Mouse (Mus musculus) cortical plate, adult 2 months (tissue): ENCODE measurements at regions not wholly inside any gene's neighbourhood (a gene's known extent, or its start where the extent isn't known, plus 50 kb on each side); places are given as distances from the start of the nearest gene placed in this dataset.

Experiments
- H3K27ac ChIP-seq: fragments of 200-500 bp; 2 replicates; pipeline ENCODE4 v1.5.1; 2012; ENCODE audit warnings: low read length, control low read depth, inconsistent platforms; ENCODE audit not compliant: insufficient read depth
- H3K4me1 ChIP-seq: fragments of 200-500 bp; 2 replicates; pipeline ENCODE4 v1.6.1; 2011; ENCODE audit warnings: low read length; ENCODE audit not compliant: control insufficient read depth, insufficient read depth
- H3K4me3 ChIP-seq: fragments of 200-500 bp; 2 replicates; pipeline ENCODE4 v1.5.1; 2011; ENCODE audit warnings: mild to moderate bottlenecking, low read length, control low read depth; ENCODE audit not compliant: insufficient read depth
- CTCF ChIP-seq: fragments of 200-500 bp; IDR thresholded peaks from 2 replicates; pipeline ENCODE4 v1.5.1; 2011; ENCODE audit warnings: mild to moderate bottlenecking, control low read depth, low read length; ENCODE audit not compliant: insufficient read depth; ENCODE audit errors: extremely low read depth
- POLR2A ChIP-seq: fragments of 200-500 bp; IDR thresholded peaks from 2 replicates; pipeline ENCODE4 v1.6.1; 2011; ENCODE audit warnings: mild to moderate bottlenecking, low read length, control low read depth; ENCODE audit not compliant: insufficient read depth; ENCODE audit errors: extremely low read depth

GRCm38 (mm10) chr9:41600778-41601177 lies 439.3 kb upstream of the Ubash3b start:
- peak overlapping the region; percentile 48; the same call in 1 of the 2 replicates for H3K27ac ChIP-seq
- H3K4me3 ChIP-seq = no peak overlapping the region
- H3K4me1 ChIP-seq = peaks cover 9% of the 10 kb centered on the region
- TF ChIP-seq CTCF (no peak), POLR2A (no peak)

GRCm38 (mm10) chr9:41599874-41600273 lies 438.4 kb upstream of the Ubash3b start:
- H3K4me1 ChIP-seq = peaks cover 8% of the 10 kb centered on the region
- H3K4me3 ChIP-seq = no peak overlapping the region
- no peak overlapping the region for H3K27ac ChIP-seq
- TF ChIP-seq POLR2A = no peak
- no peak for TF ChIP-seq CTCF

GRCm38 (mm10) chr9:41595749-41596148 lies 434.3 kb upstream of the Ubash3b start:
- H3K4me3 ChIP-seq = no peak overlapping the region
- TF ChIP-seq CTCF (no peak), POLR2A (no peak)
- H3K27ac ChIP-seq = no peak overlapping the region
- H3K4me1 ChIP-seq = peaks cover 9% of the 10 kb centered on the region

DNA sequence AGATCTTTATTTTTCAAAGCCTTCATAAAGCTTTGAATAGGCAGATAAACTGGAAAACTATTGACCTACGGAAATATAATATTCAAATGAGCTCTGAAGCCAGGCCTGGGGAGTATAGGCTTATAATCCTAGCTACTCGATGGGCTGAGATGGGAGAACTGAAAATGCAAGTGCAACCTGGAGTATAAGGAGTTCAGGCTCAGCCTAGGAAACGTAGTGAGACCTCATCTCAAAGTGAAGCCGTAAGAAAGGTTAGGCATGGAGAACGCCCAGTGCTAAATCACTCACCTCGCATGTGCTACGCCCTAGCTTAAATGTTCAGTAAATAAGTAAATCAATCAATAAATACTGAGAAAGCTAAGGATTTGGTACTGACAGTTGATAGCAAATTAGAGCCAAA lies 432.5 kb upstream of the Ubash3b start:
- Histone ChIP-seq H3K4me3 (no peak overlapping the region), H3K27ac (no peak overlapping the region), H3K4me1 (peaks cover 13% of the 10 kb centered on the region)
- TF ChIP-seq CTCF (no peak), POLR2A (no peak)

GRCm38 (mm10) chr9:41592900-41593690 lies 431.6 kb upstream of the Ubash3b start:
- no peak for TF ChIP-seq POLR2A
- no peak for TF ChIP-seq CTCF
- H3K27ac ChIP-seq = no peak overlapping the region
- H3K4me1 ChIP-seq = peaks cover 10% of the 10 kb centered on the region
- H3K4me3 ChIP-seq = no peak overlapping the region

DNA sequence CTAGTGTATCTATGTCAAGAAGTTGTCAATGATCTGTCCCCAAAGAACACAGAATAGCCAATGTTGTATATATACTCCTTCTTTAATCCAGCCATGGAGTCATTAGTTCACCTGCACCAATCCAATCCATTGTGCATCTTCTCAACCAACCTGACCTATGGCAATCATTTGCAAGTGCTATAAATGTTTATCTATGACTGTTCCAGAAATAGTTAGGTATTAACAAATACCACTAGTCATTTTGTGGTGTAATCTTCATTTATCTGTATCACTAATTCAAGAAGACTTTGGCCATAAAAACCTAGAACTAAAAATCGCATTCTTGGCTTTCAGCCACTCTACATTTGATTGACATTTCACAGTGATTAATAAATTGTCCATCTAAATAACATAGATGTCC lies 430.6 kb upstream of the Ubash3b start:
- no peak overlapping the region for H3K27ac ChIP-seq
- TF ChIP-seq CTCF (no peak), POLR2A (no peak)
- no peak overlapping the region for H3K4me3 ChIP-seq
- H3K4me1 ChIP-seq = peaks cover 10% of the 10 kb centered on the region

- TF ChIP-seq POLR2A (no peak), CTCF (no peak)
- H3K4me3 ChIP-seq = no peak overlapping the region
- peaks cover 14% of the 10 kb centered on the region for H3K4me1 ChIP-seq
- H3K27ac ChIP-seq = no peak overlapping the region
These were observed 428.7 kb upstream of the Ubash3b start for GRCm38 (mm10) chr9:41590164-41590563.

- Histone ChIP-seq H3K4me1 (peaks cover 13% of the 10 kb centered on the region), H3K4me3 (no peak overlapping the region), H3K27ac (no peak overlapping the region)
- TF ChIP-seq POLR2A (no peak), CTCF (no peak)
These were observed 427.2 kb upstream of the Ubash3b start for GRCm38 (mm10) chr9:41588466-41589425.

DNA sequence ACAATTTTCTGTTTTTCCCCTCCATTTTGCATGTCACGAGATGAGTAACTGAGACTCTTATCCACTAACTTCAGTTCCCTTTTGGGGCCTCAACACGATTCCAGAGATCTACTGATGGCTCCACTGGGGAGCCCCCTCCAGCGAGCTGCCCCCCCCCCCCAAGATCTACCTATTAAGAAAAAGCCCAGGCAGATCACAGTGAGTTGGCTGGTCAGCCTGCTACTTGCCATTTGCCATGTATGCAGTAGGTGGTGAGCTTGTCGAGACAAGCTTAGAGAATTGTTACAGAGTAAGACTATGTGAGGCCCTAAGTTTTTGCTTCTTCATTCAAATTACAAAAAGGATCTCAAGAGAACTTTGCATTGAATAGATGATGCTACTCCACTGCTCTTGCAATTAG lies 426.3 kb upstream of the Ubash3b start:
- Histone ChIP-seq H3K27ac (peak overlapping the region; percentile 59; the same call in 1 of the 2 replicates), H3K4me3 (no peak overlapping the region), H3K4me1 (peaks cover 13% of the 10 kb centered on the region)
- TF ChIP-seq POLR2A (no peak), CTCF (no peak)
